Mouse (Mus musculus) liver, embryonic 14.5 days (tissue): ENCODE measurements around the gene Morn1.

Experiments
- CTCF ChIP-seq: IDR thresholded peaks from 2 replicates; pipeline ENCODE4 v1.5.1; 2016; ENCODE audit warnings: antibody characterized with exemption, low read depth, control low read depth
- EP300 ChIP-seq: IDR thresholded peaks from 2 replicates; pipeline ENCODE4 v1.6.1; 2016; ENCODE audit warnings: antibody characterized with exemption, low read depth

DNA sequence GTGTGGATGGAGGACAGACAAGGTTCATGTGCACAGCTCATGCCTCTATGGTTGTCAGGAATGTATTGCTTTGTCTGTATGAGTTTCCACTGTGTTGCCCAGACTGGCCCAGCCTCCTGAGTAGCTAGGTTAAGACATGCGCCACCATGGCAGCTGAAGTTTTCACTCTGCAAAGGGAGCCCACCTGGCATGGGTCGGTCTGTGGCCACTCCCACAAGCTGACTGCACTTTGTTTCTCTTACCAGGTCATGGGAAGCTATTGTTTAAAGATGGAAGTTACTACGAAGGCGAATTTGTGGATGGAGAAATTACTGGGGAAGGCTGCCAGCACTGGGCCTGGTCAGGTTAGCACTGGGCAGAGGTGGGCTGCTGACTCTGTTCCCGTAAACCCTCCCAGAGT, 2.9 kb downstream of the Morn1 start:
- TF ChIP-seq CTCF (no peak), EP300 (no peak)
